Mouse (Mus musculus): ENCODE data around the gene Wnk1.
"Not testable (repeated sequence)": the region's sequence is repeated elsewhere in the genome, so short reads cannot be mapped to it uniquely, and the experiment has no call there.

Gene Wnk1

GRCm38 (mm10) chr6:120038366-120039255 is at the start of gene Wnk1:
Gene Wnk1 (minus strand): TSS chr6:120038672.
- peak; percentile 93 for DNase-seq (ENCODE audit: low spot score)

- not testable (repeated sequence) for DNase-seq (ENCODE audit: low spot score)
Observed at GRCm38 (mm10) chr6:120087041-120087440, 48.6 kb upstream of the Wnk1 start.

- DNase-seq (ENCODE audit: low spot score) = no peak
Observed at GRCm38 (mm10) chr6:120085832-120086231, 47.4 kb upstream of the Wnk1 start.

- DNase-seq (ENCODE audit: low spot score) = no peak
Observed at GRCm38 (mm10) chr6:120084983-120085382, 46.5 kb upstream of the Wnk1 start.

- DNase-seq (ENCODE audit: low spot score) = no peak
Observed at GRCm38 (mm10) chr6:120083442-120083841, 45.0 kb upstream of the Wnk1 start.

GRCm38 (mm10) chr6:120082951-120083411 is 44.5 kb upstream of the Wnk1 start:
- no peak for DNase-seq (ENCODE audit: low spot score)

GRCm38 (mm10) chr6:120082251-120082950 is 43.9 kb upstream of the Wnk1 start:
- DNase-seq (ENCODE audit: low spot score) = no peak

GRCm38 (mm10) chr6:120081516-120081915 is 43.0 kb upstream of the Wnk1 start:
- DNase-seq (ENCODE audit: low spot score) = no peak

- DNase-seq (ENCODE audit: low spot score) = no peak
Observed at GRCm38 (mm10) chr6:120079547-120079946, 41.1 kb upstream of the Wnk1 start.

- DNase-seq (ENCODE audit: low spot score) = no peak
Observed at GRCm38 (mm10) chr6:120076619-120077450, 38.4 kb upstream of the Wnk1 start.

- DNase-seq (ENCODE audit: low spot score) = no peak
Observed at GRCm38 (mm10) chr6:120072630-120073029, 34.2 kb upstream of the Wnk1 start.

GRCm38 (mm10) chr6:120069546-120069945 is 31.1 kb upstream of the Wnk1 start:
- no peak for DNase-seq (ENCODE audit: low spot score)

- no peak for DNase-seq (ENCODE audit: low spot score)
Observed at GRCm38 (mm10) chr6:120065552-120066177, 27.2 kb upstream of the Wnk1 start.

GRCm38 (mm10) chr6:120064627-120065026 is 26.2 kb upstream of the Wnk1 start:
- DNase-seq (ENCODE audit: low spot score) = no peak

- DNase-seq (ENCODE audit: low spot score) = no peak
Observed at GRCm38 (mm10) chr6:120062934-120063333, 24.5 kb upstream of the Wnk1 start.

- DNase-seq (ENCODE audit: low spot score) = no peak
Observed at GRCm38 (mm10) chr6:120055666-120056540, 17.4 kb upstream of the Wnk1 start.

- DNase-seq (ENCODE audit: low spot score) = no peak
Observed at GRCm38 (mm10) chr6:120054412-120054811, 15.9 kb upstream of the Wnk1 start.

GRCm38 (mm10) chr6:120047705-120048292 is 9.3 kb upstream of the Wnk1 start:
- no peak for DNase-seq (ENCODE audit: low spot score)

- no peak for DNase-seq (ENCODE audit: low spot score)
Observed at GRCm38 (mm10) chr6:120045406-120045805, 6.9 kb upstream of the Wnk1 start.

- no peak for DNase-seq (ENCODE audit: low spot score)
Observed at GRCm38 (mm10) chr6:120042632-120043220, 4.3 kb upstream of the Wnk1 start.
